Comparison of ENCODE assay signal across 26 mouse cellular contexts in the genomic region with DNA sequence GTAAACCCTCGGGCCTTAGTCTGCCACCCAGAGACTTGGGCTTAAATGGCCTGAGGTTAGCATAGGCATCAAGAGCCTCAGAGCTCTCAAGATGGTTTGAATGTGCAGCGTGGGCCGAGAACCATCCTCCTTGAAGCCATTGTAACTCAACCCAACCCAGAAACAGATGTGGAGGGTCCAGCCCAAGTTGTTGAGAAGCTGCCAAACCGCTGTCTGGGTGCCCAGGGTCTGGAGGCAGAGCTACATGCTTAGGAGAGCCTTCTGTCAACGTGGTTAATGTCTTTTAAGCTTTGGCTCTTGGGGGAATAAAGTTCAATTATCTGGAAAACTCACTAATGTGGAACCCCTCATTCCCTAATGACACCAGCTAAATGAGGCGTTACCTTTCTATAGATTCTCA.
"Had no signal": no experiment of that assay in that cellular context is flagged by ENCODE, and none has a peak within 500 bp of the region (broad histone marks: within the 10 kb centered on the region; RNA-seq: fewer than 3 reads in every experiment).

No protein-coding gene starts in this region.

- H3K4me2 ChIP-seq: heart, embryonic 11.5 days; heart, embryonic 13.5 days; heart, embryonic 15.5 days; hindbrain, embryonic 13.5 days; hindbrain, embryonic 15.5 days; limb, embryonic 12.5 days; liver, embryonic 11.5 days; liver, embryonic 13.5 days; liver, embryonic 15.5 days had no signal

- H3K36me3 ChIP-seq: heart, embryonic 13.5 days; heart, embryonic 15.5 days; hindbrain, embryonic 13.5 days; hindbrain, embryonic 15.5 days; limb, embryonic 12.5 days; liver, embryonic 13.5 days; liver, embryonic 15.5 days had no signal

- H3K9me3 ChIP-seq: heart, embryonic 13.5 days; heart, embryonic 15.5 days; hindbrain, embryonic 13.5 days; hindbrain, embryonic 15.5 days; limb, embryonic 12.5 days; liver, embryonic 13.5 days; liver, embryonic 15.5 days had no signal

- ATAC-seq: hindbrain, postnatal 0 days; intestine, embryonic 16.5 days had no signal

- H3K9ac ChIP-seq: heart, embryonic 13.5 days; heart, embryonic 15.5 days; hindbrain, embryonic 13.5 days; hindbrain, embryonic 15.5 days; limb, embryonic 12.5 days; liver, embryonic 13.5 days; liver, embryonic 15.5 days had no signal

- H3K27ac ChIP-seq: heart, adult 2 months; heart, embryonic 13.5 days; heart, embryonic 15.5 days; hindbrain, embryonic 13.5 days; hindbrain, embryonic 15.5 days; hindbrain, postnatal 0 days; left cerebral cortex, adult 2 months; limb, embryonic 12.5 days; liver, embryonic 13.5 days; liver, embryonic 15.5 days had no signal

- H3K4me3 ChIP-seq: heart, adult 2 months; heart, embryonic 13.5 days; heart, embryonic 15.5 days; hindbrain, embryonic 13.5 days; hindbrain, embryonic 15.5 days; left cerebral cortex, adult 2 months; limb, embryonic 12.5 days; liver, embryonic 13.5 days; liver, embryonic 15.5 days had no signal

- DNase-seq: gastrocnemius, postnatal 14 days; gastrocnemius, postnatal 36 days; heart, adult 11 months; heart, adult 2 months; heart, postnatal 14 days; heart, postnatal 36 days; kidney, adult 11 months; kidney, adult 2 months; kidney, adult 9 months; kidney, postnatal 10 days; kidney, postnatal 36 days; layer of hippocampus, adult 9-11 months; left cerebral cortex, postnatal 4 days; liver; liver, embryonic 13.5 days had no signal
